Mouse (Mus musculus): ENCODE data around the gene Cdh18. TPM values are rescaled to one million over a fixed set of nuclear protein-coding genes. Genes with fewer than 3 reads are reported as not detected.
"Not testable (repeated sequence)": the region's sequence is repeated elsewhere in the genome, so short reads cannot be mapped to it uniquely, and the experiment has no call there.

Cdh18 gene
- polyA plus RNA-seq, 1 experiment from 2014 or later: 0.95 TPM

DNA sequence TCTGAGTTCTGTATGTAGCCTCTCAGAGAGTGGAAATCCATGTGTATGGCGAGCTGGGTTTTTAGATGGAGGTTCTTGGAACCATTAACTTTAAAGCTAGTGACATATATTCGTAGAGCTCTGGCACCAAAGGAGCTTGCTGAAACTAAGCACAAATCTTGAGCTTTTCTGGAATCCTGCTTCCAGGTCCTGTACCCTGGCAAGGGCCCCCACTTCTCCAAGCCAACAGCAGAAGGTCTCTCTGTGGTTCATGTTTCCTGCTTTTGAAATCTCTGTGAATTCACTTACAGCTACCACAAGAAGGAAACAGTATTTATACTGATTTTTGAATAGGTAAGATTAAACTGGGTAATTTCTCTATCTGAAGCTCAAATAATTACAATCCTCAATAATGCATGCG lies 767.9 kb downstream of the Cdh18 start:
- Histone ChIP-seq H3K4me2 (no peak overlapping the region), H3K27me3 (no peaks in the 10 kb centered on the region), H3K36me3 (replicated peaks) (no peaks in the 10 kb centered on the region), H3K4me1 (no peaks in the 10 kb centered on the region), H3K9ac (no peak overlapping the region), H3K9me3 (no peaks in the 10 kb centered on the region), H3K27ac (no peak overlapping the region), H3K4me3 (replicated peaks) (no peak overlapping the region)
- ATAC-seq (ENCODE audit: low FRiP score): no peak
- WGBS: 86% methylated on average over 3 of the region's 3 CpGs

DNA sequence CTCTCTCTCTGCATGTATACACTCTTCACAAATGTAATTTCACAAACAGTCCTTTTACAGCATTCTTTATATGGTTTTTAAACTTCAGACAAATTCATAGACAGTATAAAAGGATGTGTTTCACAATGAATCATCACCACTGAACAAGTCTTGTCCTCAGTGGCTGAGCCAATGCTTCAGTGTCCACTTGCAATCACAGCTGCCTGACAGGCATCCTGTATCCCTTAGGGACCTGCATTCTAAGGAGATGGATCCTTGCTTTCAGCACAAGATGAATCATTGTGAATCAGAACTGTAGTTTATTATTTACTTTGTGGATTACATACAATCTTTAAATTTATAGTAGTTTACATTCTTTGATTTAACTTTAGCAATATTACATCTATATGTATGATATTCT lies 768.6 kb downstream of the Cdh18 start:
- Histone ChIP-seq H3K9ac (no peak overlapping the region), H3K36me3 (replicated peaks) (no peaks in the 10 kb centered on the region), H3K9me3 (no peaks in the 10 kb centered on the region), H3K27me3 (no peaks in the 10 kb centered on the region), H3K4me1 (no peaks in the 10 kb centered on the region), H3K4me3 (replicated peaks) (no peak overlapping the region), H3K4me2 (no peak overlapping the region), H3K27ac (no peak overlapping the region)
- ATAC-seq (ENCODE audit: low FRiP score): no peak

DNA sequence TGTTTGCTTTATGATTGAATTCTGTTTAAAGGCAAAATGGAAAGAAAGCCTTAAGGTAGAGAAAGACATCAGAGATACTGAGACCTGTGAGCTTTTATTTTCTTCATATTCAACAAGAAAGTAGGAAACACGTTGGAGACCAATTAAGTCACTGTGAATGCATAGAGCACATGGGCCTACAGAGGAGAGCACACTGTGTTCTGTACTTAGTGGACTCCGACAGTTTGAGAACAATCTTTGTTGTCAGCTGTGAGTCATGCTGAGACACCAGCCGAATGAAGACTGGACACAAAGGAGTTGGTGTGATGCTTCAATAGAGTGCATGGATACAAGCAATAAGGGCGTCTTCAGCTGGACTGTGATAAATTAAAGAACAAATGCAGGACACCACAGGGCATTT lies 791.5 kb downstream of the Cdh18 start:
- not testable (repeated sequence) for ATAC-seq (ENCODE audit: low FRiP score); H3K4me3 ChIP-seq (replicated peaks); H3K9ac ChIP-seq; H3K4me2 ChIP-seq; H3K9me3 ChIP-seq; H3K27ac ChIP-seq; H3K27me3 ChIP-seq; H3K4me1 ChIP-seq; H3K36me3 ChIP-seq (replicated peaks)
- no CpG with 5 or more reads among the region's 4 CpGs for WGBS

DNA sequence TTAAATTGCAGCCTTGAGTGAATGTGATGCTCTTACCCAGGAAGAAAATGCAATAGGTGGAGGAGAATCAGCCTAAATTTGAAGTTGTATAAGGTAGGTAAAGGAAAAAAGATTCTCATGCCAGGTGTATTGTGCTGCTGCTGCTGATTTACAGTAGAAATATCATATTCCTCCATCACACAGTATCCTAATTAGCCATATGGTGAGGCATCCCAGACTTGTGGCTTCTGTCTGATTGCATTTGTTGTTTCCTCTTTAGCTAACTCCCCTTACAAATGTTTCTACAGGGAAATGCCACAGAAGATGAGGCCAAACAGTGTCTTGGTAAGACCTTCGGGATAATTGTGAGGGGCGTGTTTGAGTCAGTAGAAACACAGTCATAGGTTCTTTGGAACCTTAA lies 802.3 kb downstream of the Cdh18 start:
- no peak overlapping the region for H3K27ac ChIP-seq
- H3K36me3 ChIP-seq (replicated peaks): no peaks in the 10 kb centered on the region
- H3K4me3 ChIP-seq (replicated peaks): no peak overlapping the region
- ATAC-seq (ENCODE audit: low FRiP score): no peak
- no peak overlapping the region for H3K4me2 ChIP-seq
- H3K9me3 ChIP-seq: no peaks in the 10 kb centered on the region
- H3K4me1 ChIP-seq: no peaks in the 10 kb centered on the region
- WGBS: 92% methylated on average over 2 of the region's 2 CpGs
- no peak overlapping the region for H3K9ac ChIP-seq
- no peaks in the 10 kb centered on the region for H3K27me3 ChIP-seq

DNA sequence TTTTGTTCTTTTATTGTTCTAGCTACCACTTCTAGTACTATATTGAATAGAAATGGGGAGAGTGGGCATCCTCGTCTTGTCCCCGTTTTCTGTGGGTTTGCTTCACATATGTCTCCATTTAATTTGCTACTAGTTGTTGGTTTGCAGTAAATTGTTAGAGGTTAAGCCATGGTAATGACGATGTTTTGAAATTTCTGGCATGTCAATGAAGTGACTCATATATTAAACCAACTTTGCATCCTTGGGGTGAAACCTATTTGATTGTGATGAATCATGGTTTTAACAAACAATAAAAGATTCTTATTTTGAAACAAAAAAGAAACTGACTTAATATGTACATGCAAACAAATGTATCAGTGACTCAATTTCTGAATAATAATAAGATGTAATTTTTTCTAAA lies 817.5 kb downstream of the Cdh18 start:
- Histone ChIP-seq H3K27ac (no peak overlapping the region), H3K4me1 (no peaks in the 10 kb centered on the region), H3K9ac (no peak overlapping the region), H3K4me3 (replicated peaks) (no peak overlapping the region), H3K9me3 (no peaks in the 10 kb centered on the region), H3K27me3 (no peaks in the 10 kb centered on the region), H3K4me2 (no peak overlapping the region), H3K36me3 (replicated peaks) (no peaks in the 10 kb centered on the region)
- ATAC-seq (ENCODE audit: low FRiP score): no peak
- 93% methylated on average over 3 of the region's 3 CpGs for WGBS

DNA sequence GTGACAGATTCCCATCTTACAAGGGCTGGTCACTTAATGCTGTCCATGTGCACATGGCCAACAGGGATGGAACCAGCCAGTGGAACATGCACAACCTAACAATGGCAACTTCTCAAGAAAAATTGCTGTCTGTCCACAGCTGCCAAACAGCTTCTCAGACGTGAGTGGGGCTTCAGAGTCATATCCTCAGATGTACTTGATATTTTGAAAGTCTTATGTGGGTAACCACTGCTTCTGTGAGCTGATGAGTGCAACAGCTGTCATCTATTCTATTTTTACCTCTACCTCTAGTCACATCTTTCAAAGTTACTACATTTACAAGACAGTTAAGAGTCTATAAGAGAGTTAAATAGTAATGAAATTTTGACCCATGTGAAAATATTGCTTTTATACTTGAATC lies 818.9 kb downstream of the Cdh18 start:
- Histone ChIP-seq H3K36me3 (replicated peaks) (no peaks in the 10 kb centered on the region), H3K4me3 (replicated peaks) (no peak overlapping the region), H3K27ac (no peak overlapping the region), H3K9ac (no peak overlapping the region), H3K27me3 (no peaks in the 10 kb centered on the region), H3K4me1 (no peaks in the 10 kb centered on the region), H3K9me3 (no peaks in the 10 kb centered on the region), H3K4me2 (no peak overlapping the region)
- WGBS: 58% methylated on average over 1 of the region's 1 CpGs
- no peak for ATAC-seq (ENCODE audit: low FRiP score)

DNA sequence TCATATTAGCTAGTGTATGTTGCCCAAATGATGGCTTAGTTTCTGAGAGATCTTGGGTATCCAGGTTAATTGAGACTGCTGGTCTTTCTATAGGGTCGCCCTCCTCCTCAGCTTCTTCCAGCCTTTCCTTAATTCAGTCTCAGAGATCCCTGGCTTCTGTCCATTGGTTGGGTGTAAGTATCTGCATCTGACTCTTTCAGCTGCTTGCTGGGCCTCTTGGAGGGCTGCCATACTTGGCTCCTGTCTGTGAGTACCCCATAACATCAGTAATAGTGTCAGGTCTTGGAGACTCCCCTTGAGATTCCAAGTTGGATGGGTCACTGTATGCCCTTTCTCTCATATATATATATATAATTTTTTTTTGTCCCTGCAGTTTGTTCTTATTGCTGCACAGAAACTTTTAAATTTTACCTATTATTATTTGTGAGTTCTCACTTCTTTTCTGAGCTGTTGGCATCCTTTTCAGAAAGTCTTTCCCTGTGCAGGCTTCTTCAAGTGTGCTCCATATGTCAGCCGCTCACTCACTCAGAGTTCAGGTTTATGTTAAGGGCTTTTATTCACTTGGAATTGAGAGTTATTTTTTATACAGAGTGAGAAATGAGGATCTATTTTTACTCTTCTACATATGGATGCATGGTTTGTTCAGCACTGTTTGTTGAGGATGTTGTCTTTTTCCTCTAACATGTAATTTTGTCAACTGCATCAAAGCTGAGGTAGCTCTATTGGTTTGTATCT lies 829.4 kb downstream of the Cdh18 start:
- ATAC-seq (ENCODE audit: low FRiP score): no peak
- Histone ChIP-seq H3K9me3 (no peaks in the 10 kb centered on the region), H3K36me3 (replicated peaks) (no peaks in the 10 kb centered on the region), H3K27ac (no peak overlapping the region), H3K4me2 (no peak overlapping the region), H3K4me1 (no peaks in the 10 kb centered on the region), H3K9ac (no peak overlapping the region), H3K27me3 (no peaks in the 10 kb centered on the region), H3K4me3 (replicated peaks) (no peak overlapping the region)
- 97% methylated on average over 2 of the region's 2 CpGs for WGBS

DNA sequence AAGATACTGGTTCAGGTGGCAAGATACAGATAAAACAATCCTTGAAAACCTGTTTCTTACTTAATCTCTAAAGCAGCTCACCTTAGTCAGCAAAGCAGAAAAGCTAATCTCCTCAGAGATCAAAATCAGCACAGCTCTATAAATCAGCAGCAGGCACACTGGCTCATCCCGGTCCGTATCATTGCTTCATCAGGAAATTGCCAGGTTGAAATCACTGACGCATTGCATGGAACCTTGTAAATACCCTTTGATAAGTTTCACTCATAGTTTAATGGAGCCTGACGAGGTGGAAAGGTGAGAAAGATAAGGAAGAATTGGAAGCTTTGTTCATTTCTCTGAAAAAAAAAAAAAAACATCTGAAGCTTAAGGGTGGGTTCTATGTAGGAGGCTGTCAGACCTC lies 837.0 kb downstream of the Cdh18 start:
- Histone ChIP-seq H3K27ac (no peak overlapping the region), H3K27me3 (no peaks in the 10 kb centered on the region), H3K9me3 (no peaks in the 10 kb centered on the region), H3K4me3 (replicated peaks) (no peak overlapping the region), H3K9ac (no peak overlapping the region), H3K4me2 (no peak overlapping the region), H3K36me3 (replicated peaks) (no peaks in the 10 kb centered on the region), H3K4me1 (no peaks in the 10 kb centered on the region)
- 72% methylated on average over 4 of the region's 4 CpGs for WGBS
- no peak for ATAC-seq (ENCODE audit: low FRiP score)

DNA sequence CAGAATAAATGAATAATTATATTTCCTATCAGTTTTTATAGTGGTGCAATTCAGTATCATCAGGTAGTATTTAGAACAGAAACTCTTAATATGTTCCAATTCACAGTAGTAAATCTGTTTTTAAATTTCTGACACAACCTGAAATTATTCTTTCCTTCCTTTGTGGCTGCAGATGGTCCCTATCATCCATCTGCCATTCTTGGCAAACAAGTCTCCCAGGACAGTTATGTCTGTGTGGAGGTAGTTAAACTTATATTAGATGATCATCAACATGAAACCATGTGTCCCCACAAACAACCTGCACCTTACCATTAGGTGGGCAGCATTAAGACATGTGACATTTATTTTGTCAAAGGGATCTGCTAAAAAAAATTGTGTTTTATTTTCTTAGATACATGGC lies 847.8 kb downstream of the Cdh18 start:
- Histone ChIP-seq H3K4me2 (no peak overlapping the region), H3K27ac (no peak overlapping the region)

DNA sequence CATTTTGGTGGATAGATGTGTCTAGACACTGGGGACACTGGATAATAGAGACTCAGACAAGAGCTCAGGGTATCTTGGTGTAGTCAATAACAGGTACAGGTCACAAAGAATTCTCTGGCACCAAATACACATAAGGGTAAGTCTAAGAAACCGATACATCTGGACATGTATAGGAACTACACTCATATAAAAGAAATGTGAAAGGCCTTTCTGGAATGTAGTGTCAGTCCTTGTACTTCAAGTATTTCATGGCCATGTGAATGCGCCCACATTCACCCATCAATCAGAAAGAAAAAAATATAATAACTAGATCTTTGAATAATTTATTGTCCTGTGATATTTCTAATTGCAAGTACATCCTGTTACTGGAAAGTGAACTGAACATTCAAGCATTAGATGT lies 855.0 kb downstream of the Cdh18 start:
- Histone ChIP-seq H3K27ac (no peak overlapping the region), H3K36me3 (replicated peaks) (no peaks in the 10 kb centered on the region), H3K9ac (no peak overlapping the region), H3K4me2 (no peak overlapping the region), H3K9me3 (no peaks in the 10 kb centered on the region), H3K27me3 (no peaks in the 10 kb centered on the region), H3K4me1 (no peaks in the 10 kb centered on the region), H3K4me3 (replicated peaks) (no peak overlapping the region)
- ATAC-seq (ENCODE audit: low FRiP score): peak; percentile 23; the same call in 1 of the 2 replicates
- WGBS: 70% methylated on average over 2 of the region's 2 CpGs

More for the DNA sequence above, 847.8 kb downstream of the Cdh18 start:
- H3K27me3 ChIP-seq: no peaks in the 10 kb centered on the region
- H3K4me1 ChIP-seq: no peaks in the 10 kb centered on the region
- no peak for ATAC-seq (ENCODE audit: low FRiP score)
- no peak overlapping the region for H3K4me3 ChIP-seq (replicated peaks)
- H3K9me3 ChIP-seq: no peaks in the 10 kb centered on the region
- no peak overlapping the region for H3K9ac ChIP-seq
- no peaks in the 10 kb centered on the region for H3K36me3 ChIP-seq (replicated peaks)

DNA sequence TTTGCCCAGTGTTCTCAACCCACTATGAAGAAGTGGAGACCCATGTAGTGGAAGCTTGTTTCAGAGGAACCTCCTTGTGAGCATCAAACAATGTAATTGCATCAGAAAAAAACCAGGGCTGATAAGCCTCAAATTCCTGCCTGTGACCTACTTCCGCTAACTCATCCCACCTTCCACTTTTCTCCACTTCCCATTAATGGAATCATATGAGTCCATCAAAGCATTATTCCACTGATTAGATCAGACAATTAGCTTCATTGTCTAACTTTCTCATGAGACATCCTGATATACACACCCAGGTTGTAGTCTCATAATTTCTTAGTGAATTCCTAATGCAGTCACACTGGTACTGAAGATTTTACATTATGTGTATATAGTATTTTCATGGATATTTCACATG lies 859.4 kb downstream of the Cdh18 start:
- no peaks in the 10 kb centered on the region for H3K9me3 ChIP-seq
- no peak for ATAC-seq (ENCODE audit: low FRiP score)
- WGBS: 89% methylated on average over 1 of the region's 1 CpGs

DNA sequence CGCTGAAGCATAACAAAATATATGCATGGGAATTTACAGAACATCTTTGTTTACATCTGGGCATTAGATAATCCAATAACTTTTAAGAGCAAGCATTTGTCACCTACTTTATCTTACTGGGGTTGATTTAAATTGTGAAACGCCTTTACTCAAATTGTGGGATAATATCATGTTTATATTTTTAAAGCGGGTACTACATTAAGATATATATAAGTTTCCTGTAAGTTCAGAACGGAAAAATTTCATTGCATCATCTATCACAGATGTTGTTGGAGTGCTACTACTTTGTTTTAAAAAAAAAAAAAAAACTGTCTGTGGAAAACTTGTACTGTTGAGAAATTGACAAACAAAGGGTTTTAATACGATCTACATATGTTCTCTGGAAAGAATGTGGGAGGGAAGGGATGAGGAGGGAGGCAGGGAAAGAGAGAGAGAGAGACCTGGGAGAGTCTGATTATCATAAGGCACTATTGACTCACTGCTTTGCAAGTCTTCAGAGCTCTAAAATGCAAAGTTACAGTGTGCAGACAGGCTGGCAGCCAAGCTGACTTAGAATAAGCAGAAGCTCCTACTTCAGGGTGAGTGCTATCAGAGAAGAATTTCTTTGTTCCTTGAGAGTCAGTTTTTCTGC lies 867.7 kb downstream of the Cdh18 start:
- no peaks in the 10 kb centered on the region for H3K27me3 ChIP-seq
- H3K4me1 ChIP-seq: no peaks in the 10 kb centered on the region
- no peak for ATAC-seq (ENCODE audit: low FRiP score)
- no peaks in the 10 kb centered on the region for H3K9me3 ChIP-seq
- no peak overlapping the region for H3K9ac ChIP-seq
- no peaks in the 10 kb centered on the region for H3K36me3 ChIP-seq (replicated peaks)
- WGBS: 81% methylated on average over 5 of the region's 5 CpGs
- no peak overlapping the region for H3K4me2 ChIP-seq
- no peak overlapping the region for H3K27ac ChIP-seq
- H3K4me3 ChIP-seq (replicated peaks): no peak overlapping the region

More for the DNA sequence above, 859.4 kb downstream of the Cdh18 start:
- Histone ChIP-seq H3K27me3 (no peaks in the 10 kb centered on the region), H3K36me3 (replicated peaks) (no peaks in the 10 kb centered on the region), H3K4me2 (no peak overlapping the region), H3K4me1 (no peaks in the 10 kb centered on the region), H3K9ac (no peak overlapping the region), H3K27ac (no peak overlapping the region), H3K4me3 (replicated peaks) (no peak overlapping the region)

DNA sequence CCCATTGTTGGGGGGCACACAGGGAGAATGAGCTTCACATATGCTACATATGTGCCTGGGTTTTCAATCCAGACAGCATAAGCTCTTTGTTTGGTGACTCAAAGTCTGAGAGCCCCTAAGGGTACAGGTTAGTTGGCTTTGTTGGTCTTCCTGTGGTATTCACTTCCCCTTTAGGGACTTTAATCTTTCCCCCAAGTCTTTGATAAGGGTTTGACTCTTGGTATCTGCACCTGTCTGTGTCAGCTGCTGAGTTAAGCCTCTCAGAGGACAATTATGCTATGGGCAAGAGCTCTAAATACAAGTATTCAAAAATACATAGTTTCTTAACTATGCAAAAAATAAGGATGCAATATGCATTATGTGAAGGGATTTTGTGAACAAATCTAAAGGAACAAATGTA lies 869.3 kb downstream of the Cdh18 start:
- Histone ChIP-seq H3K9me3 (no peaks in the 10 kb centered on the region), H3K27ac (no peak overlapping the region), H3K27me3 (no peaks in the 10 kb centered on the region), H3K4me2 (no peak overlapping the region), H3K9ac (no peak overlapping the region), H3K4me1 (no peaks in the 10 kb centered on the region), H3K4me3 (replicated peaks) (no peak overlapping the region), H3K36me3 (replicated peaks) (no peaks in the 10 kb centered on the region)
- ATAC-seq (ENCODE audit: low FRiP score): no peak
